Mouse (Mus musculus) bone marrow macrophage, adult 2 months (primary cell): ENCODE data around the gene Ahsa1.

Experiments used
- CTCF ChIP-seq: IDR thresholded peaks from 2 replicates; pipeline ENCODE4 v1.5.1; 2012; ENCODE audit warnings: low read depth, mild to moderate bottlenecking, low read length, moderate library complexity
- POLR2A ChIP-seq: IDR thresholded peaks from 2 replicates; pipeline ENCODE4 v1.6.1; 2012; ENCODE audit warnings: mild to moderate bottlenecking, low read depth, low read length, borderline replicate concordance

GRCm38 (mm10) chr12:87319229-87319628 lies 53.0 kb downstream of the Ahsa1 start:
- TF ChIP-seq CTCF = no peak
- no peak for TF ChIP-seq POLR2A
